Mouse (Mus musculus) spleen, adult 2 months (tissue): Measurements from ENCODE around the gene Fsd2. TPM values are rescaled to one million over a fixed set of nuclear protein-coding genes. Genes with fewer than 3 reads are reported as not detected.

Experiments
- DNase-seq, 2 experiments: peaks; one replicate each; pipeline versions ENCODE4 v3.0.0 to v3.0.0-alpha.2; 2012 to 2021; ENCODE audit warnings: low spot score in 2 of 2, low read depth in 1 of 2
- H3K27ac ChIP-seq: fragments of 200-500 bp; 2 replicates; pipeline ENCODE4 v1.5.1; 2012; ENCODE audit warnings: low read length, inconsistent platforms; ENCODE audit not compliant: insufficient read depth
- H3K27me3 ChIP-seq: fragments of 200-500 bp; 2 replicates; pipeline ENCODE4 v1.6.1; 2012; ENCODE audit warnings: mild to moderate bottlenecking, moderate library complexity, low read length, inconsistent platforms; ENCODE audit not compliant: control insufficient read depth, insufficient read depth
- H3K36me3 ChIP-seq: fragments of 200-500 bp; 2 replicates; pipeline ENCODE4 v1.6.1; 2012; ENCODE audit warnings: mild to moderate bottlenecking, low read length, inconsistent platforms; ENCODE audit not compliant: control insufficient read depth, insufficient read depth
- H3K4me1 ChIP-seq: fragments of 200-500 bp; 2 replicates; pipeline ENCODE4 v1.6.1; 2011; ENCODE audit warnings: inconsistent platforms; ENCODE audit not compliant: control insufficient read depth, insufficient read depth, insufficient read length
- H3K4me3 ChIP-seq: fragments of 200-500 bp; 2 replicates; pipeline ENCODE4 v1.5.1; 2011; ENCODE audit warnings: mild to moderate bottlenecking, inconsistent platforms; ENCODE audit not compliant: insufficient read depth, insufficient read length; ENCODE audit errors: extremely low read depth
- CTCF ChIP-seq: fragments of 200-500 bp; IDR thresholded peaks from 2 replicates; pipeline ENCODE4 v1.5.1; 2011; ENCODE audit warnings: mild to moderate bottlenecking, inconsistent platforms; ENCODE audit not compliant: insufficient read depth, insufficient read length, insufficient replicate concordance; ENCODE audit errors: extremely low read depth
- POLR2A ChIP-seq: fragments of 200-500 bp; IDR thresholded peaks from 2 replicates; pipeline ENCODE4 v1.6.1; 2011; ENCODE audit warnings: low read depth, low read length, inconsistent platforms
- WGBS: fragments of 180-500 bp; shearing (Covaris S2); methylation state at CpG from one replicate; pipeline ENCODE4 v1.1.7; 2018; 5-methylcytosine and 5-hydroxymethylcytosine counted together
- polyA plus RNA-seq: library from polyadenylated mRNA; depleted of rRNA; stranded (reverse); fragments of >200 nt; gene quantifications from 2 replicates; pipeline ENCODE4 v1.2.3, GENCODE M21; 2012; rRNA removed

The Fsd2 gene
- 0.62 and 0.72 TPM in 2 replicates for polyA plus RNA-seq

DNA sequence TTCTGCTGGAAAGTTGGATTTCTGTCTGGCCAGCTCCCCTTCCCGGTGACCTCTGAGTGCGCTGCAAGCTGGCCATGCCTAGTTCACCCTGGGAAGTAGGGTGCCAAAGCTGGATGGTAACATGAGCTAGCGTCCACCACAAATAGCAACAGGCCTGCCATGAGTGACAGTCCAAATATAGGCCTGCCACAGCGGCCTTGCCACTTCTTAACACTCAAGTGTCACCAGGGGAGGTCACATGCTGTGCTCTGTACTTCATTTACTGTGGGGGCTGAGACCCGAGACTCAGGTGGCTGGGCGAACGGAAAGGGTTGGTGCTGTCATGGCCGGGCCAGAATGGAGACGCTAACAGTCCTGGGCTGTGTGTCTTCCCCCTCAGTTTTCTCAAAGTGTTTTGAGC is at the start of gene Fsd2:
Gene Fsd2 (minus strand): TSS at position 53 of the 400 bp plus-strand sequence.
- WGBS: 90% methylated on average over 9 of the region's 9 CpGs

DNA sequence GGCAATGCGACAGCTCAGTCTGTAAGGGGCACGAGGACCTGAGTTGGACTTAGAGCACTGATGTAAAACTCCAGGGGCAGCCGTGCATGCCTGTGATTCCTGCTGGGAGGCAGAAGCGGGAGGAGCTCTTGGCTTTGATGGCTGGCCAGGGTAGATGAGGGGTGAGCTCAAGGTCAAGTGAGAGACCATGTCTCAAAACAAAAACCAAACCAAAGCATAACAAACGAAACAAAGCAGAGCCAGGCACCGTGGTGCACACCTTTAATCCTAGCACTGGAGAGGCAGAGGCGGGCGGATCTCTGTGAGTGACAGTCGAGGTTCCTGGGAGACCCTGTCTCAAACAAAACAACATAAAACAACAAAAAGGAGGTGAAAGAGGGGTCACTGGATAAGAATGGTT is 48.3 kb upstream of the Fsd2 start:
- Histone ChIP-seq H3K4me3 (no peak overlapping the region), H3K36me3 (no peaks in the 10 kb centered on the region), H3K27me3 (no peaks in the 10 kb centered on the region), H3K27ac (no peak overlapping the region), H3K4me1 (no peaks in the 10 kb centered on the region)
- no peak for DNase-seq
- 82% methylated on average over 9 of the region's 9 CpGs for whole genome bisulfite sequencing
- no peak for TF ChIP-seq POLR2A
- TF ChIP-seq CTCF: no peak

More for the DNA sequence above, at the start of gene Fsd2:
- Histone ChIP-seq H3K36me3 (no peaks in the 10 kb centered on the region), H3K27ac (no peak within 1 kb of the TSS), H3K4me1 (no peaks in the 10 kb centered on the region; the same call in none of the 2 replicates), H3K4me3 (no peak within 1 kb of the TSS), H3K27me3 (no peaks in the 10 kb centered on the region)
- no peak for DNase-seq
- TF ChIP-seq POLR2A: no peak
- no peak for TF ChIP-seq CTCF

GRCm38 (mm10) chr7:81612856-81613635 is 46.3 kb upstream of the Fsd2 start:
- 90% methylated on average over 13 of the region's 13 CpGs for WGBS
- no peak overlapping the region for H3K4me3 ChIP-seq
- no peak overlapping the region for H3K27ac ChIP-seq
- H3K36me3 ChIP-seq: no peaks in the 10 kb centered on the region
- H3K27me3 ChIP-seq: no peaks in the 10 kb centered on the region
- no peak for TF ChIP-seq POLR2A
- TF ChIP-seq CTCF: no peak
- DNase-seq: no peak
- no peaks in the 10 kb centered on the region for H3K4me1 ChIP-seq

- Histone ChIP-seq H3K27me3 (no peaks in the 10 kb centered on the region), H3K4me1 (no peaks in the 10 kb centered on the region), H3K4me3 (no peak overlapping the region), H3K36me3 (no peaks in the 10 kb centered on the region), H3K27ac (no peak overlapping the region)
- TF ChIP-seq POLR2A (no peak), CTCF (no peak)
- WGBS: 61% methylated on average over 18 of the region's 18 CpGs
- DNase-seq: no peak
These were observed 43.4 kb upstream of the Fsd2 start for GRCm38 (mm10) chr7:81610125-81610524.

- TF ChIP-seq POLR2A: no peak
- no peak for TF ChIP-seq CTCF
- Histone ChIP-seq H3K4me1 (no peaks in the 10 kb centered on the region), H3K27ac (no peak overlapping the region), H3K36me3 (no peaks in the 10 kb centered on the region), H3K4me3 (no peak overlapping the region), H3K27me3 (no peaks in the 10 kb centered on the region)
- no peak for DNase-seq
- WGBS: 54% methylated on average over 5 of the region's 5 CpGs
These were observed 39.7 kb upstream of the Fsd2 start for GRCm38 (mm10) chr7:81606452-81606851.

DNA sequence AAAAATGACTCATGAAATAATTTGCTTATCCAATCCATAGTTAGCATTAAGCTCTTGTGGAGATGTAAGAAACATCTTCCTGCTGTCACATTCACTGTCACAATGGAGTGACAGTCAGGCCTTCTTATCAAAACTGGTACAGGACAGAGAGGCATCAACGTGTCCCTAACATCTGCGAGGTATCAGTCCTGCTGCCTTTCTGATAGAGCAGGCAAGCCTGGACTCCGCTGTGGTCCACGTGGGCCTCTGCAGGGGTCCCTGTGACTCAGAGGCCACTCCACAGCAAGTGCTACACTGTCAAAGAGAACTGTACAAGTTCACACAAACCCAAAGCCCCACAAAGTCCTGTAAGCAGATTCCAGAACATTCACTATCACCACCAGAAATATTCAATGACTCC is 38.7 kb upstream of the Fsd2 start:
- no peak for DNase-seq
- Histone ChIP-seq H3K36me3 (no peaks in the 10 kb centered on the region), H3K4me3 (no peak overlapping the region), H3K4me1 (no peaks in the 10 kb centered on the region), H3K27me3 (no peaks in the 10 kb centered on the region), H3K27ac (no peak overlapping the region)
- 75% methylated on average over 4 of the region's 4 CpGs for WGBS
- TF ChIP-seq CTCF (no peak), POLR2A (no peak)

- no peak for DNase-seq
- no peaks in the 10 kb centered on the region for H3K36me3 ChIP-seq
- no peak overlapping the region for H3K27ac ChIP-seq
- H3K4me3 ChIP-seq: no peak overlapping the region
- H3K4me1 ChIP-seq: no peaks in the 10 kb centered on the region
- no peaks in the 10 kb centered on the region for H3K27me3 ChIP-seq
- 80% methylated on average over 5 of the region's 5 CpGs for WGBS
- TF ChIP-seq CTCF (no peak), POLR2A (no peak)
These were observed 38.2 kb upstream of the Fsd2 start for GRCm38 (mm10) chr7:81604991-81605390.
